Mouse (Mus musculus) CH12.LX (cell line): ENCODE data around the gene Lmo1. TPM values are rescaled to one million over a fixed set of nuclear protein-coding genes. Genes with fewer than 3 reads are reported as not detected.
A peak's percentile ranks its signal among the peaks of the same experiment; 100 is the strongest.

ENCODE experiments used
- DNase-seq: peaks from one replicate; pipeline ENCODE4 v3.0.0-alpha.2; 2013; ENCODE audit errors: extremely low read depth
- H3K27ac ChIP-seq: 2 replicates; pipeline ENCODE4 v1.5.1; 2012; ENCODE audit warnings: low read depth, mild to moderate bottlenecking, control low read depth, moderate library complexity; ENCODE audit not compliant: insufficient read depth
- H3K27me3 ChIP-seq: replicated peaks from 2 replicates; pipeline ENCODE3; 2012; ENCODE audit warnings: inconsistent platforms
- H3K36me3 ChIP-seq, 2 experiments: replicated peaks in 1 of 2; 2 replicates each; pipeline versions ENCODE3 to v1.6.1; 2012; ENCODE audit warnings: inconsistent platforms in 1 of 2, low read length in 1 of 2, mild to moderate bottlenecking in 1 of 2, mixed read lengths in 1 of 2, moderate library complexity in 1 of 2; ENCODE audit not compliant: control insufficient read depth in 1 of 2, insufficient read depth in 1 of 2
- H3K4me1 ChIP-seq, 2 experiments: 2 replicates each; pipeline ENCODE4 v1.6.1; 2012; ENCODE audit warnings: inconsistent platforms in 1 of 2, moderate library complexity in 1 of 2; ENCODE audit not compliant: insufficient read depth in 2 of 2, control insufficient read depth in 1 of 2
- H3K4me2 ChIP-seq: 2 replicates; pipeline ENCODE4 v1.6.1; 2012; ENCODE audit warnings: low read depth, mild to moderate bottlenecking, control low read depth; ENCODE audit not compliant: poor library complexity, insufficient read depth, severe bottlenecking
- H3K4me3 ChIP-seq, 3 experiments: fragments of 150-350 bp in 1 of 3; sonication (generic) in 1 of 3; replicated peaks in 1 of 3; 2 replicates each; pipeline versions ENCODE3 to v1.5.1; 2011 to 2012; ENCODE audit warnings: low read depth in 2 of 3, low read length in 2 of 3, mild to moderate bottlenecking in 2 of 3, moderate library complexity in 2 of 3, control low read depth in 1 of 3, improper control_type of control experiment in 1 of 3, inconsistent platforms in 1 of 3, mixed read lengths in 1 of 3; ENCODE audit not compliant: poor library complexity in 1 of 3
- H3K79me2 ChIP-seq: replicated peaks from 2 replicates; pipeline ENCODE4 v1.6.1; 2012; ENCODE audit warnings: mild to moderate bottlenecking, moderate library complexity; ENCODE audit not compliant: control insufficient read depth, poor library complexity, insufficient read depth, severe bottlenecking; ENCODE audit errors: extremely low read depth
- H3K9ac ChIP-seq: 2 replicates; pipeline ENCODE4 v1.6.1; 2012; ENCODE audit warnings: low read depth, mild to moderate bottlenecking, control low read depth, moderate library complexity; ENCODE audit not compliant: insufficient read depth
- H3K9me3 ChIP-seq: replicated peaks from 2 replicates; pipeline ENCODE3; 2012; ENCODE audit warnings: low read length, inconsistent platforms, mixed read lengths
- BHLHE40 ChIP-seq: IDR thresholded peaks from 2 replicates; pipeline ENCODE4 v1.6.1; 2011; ENCODE audit warnings: mild to moderate bottlenecking, low read depth, low read length, improper control_type of control experiment
- CHD1 ChIP-seq: IDR thresholded peaks from 2 replicates; pipeline ENCODE4 v1.6.1; 2012; ENCODE audit warnings: low read depth, low read length, improper control_type of control experiment, inconsistent platforms
- CTCF ChIP-seq, 2 experiments: IDR thresholded peaks in 1 of 2; conservative IDR thresholded peaks in 1 of 2; 2 replicates each; pipeline ENCODE4 v1.5.1; 2011 to 2012; ENCODE audit warnings: low read depth in 2 of 2, low read length in 2 of 2, improper control_type of control experiment in 1 of 2, inconsistent platforms in 1 of 2, mild to moderate bottlenecking in 1 of 2, moderate library complexity in 1 of 2
- E2F4 ChIP-seq: IDR thresholded peaks from 2 replicates; pipeline ENCODE4 v1.6.1; 2011; ENCODE audit warnings: low read depth, low read length, improper control_type of control experiment; ENCODE audit not compliant: insufficient replicate concordance
- ELF1 ChIP-seq: IDR thresholded peaks from 2 replicates; pipeline ENCODE4 v1.6.1; 2014; ENCODE audit warnings: low read depth, mild to moderate bottlenecking, inconsistent platforms, low read length, improper control_type of control experiment
- EP300 ChIP-seq: IDR thresholded peaks from 2 replicates; pipeline ENCODE4 v1.6.1; 2011; ENCODE audit warnings: low read length, improper control_type of control experiment
- GABPA ChIP-seq: IDR thresholded peaks from 2 replicates; pipeline ENCODE4 v1.6.1; 2012; ENCODE audit warnings: low read depth, low read length, improper control_type of control experiment, inconsistent platforms; ENCODE audit not compliant: insufficient replicate concordance
- JUND ChIP-seq: conservative IDR thresholded peaks from 2 replicates; pipeline ENCODE4 v1.6.1; 2011; ENCODE audit warnings: low read depth, low read length, improper control_type of control experiment
- KAT2A ChIP-seq: IDR thresholded peaks from 2 replicates; pipeline ENCODE4 v1.6.1; 2012; ENCODE audit warnings: low read length, improper control_type of control experiment, inconsistent platforms; ENCODE audit not compliant: insufficient replicate concordance
- MAX ChIP-seq: IDR thresholded peaks from 2 replicates; pipeline ENCODE4 v1.6.1; 2011; ENCODE audit warnings: low read length, improper control_type of control experiment
- MEF2A ChIP-seq: IDR thresholded peaks from 2 replicates; pipeline ENCODE4 v1.6.1; 2014; ENCODE audit warnings: low read depth, mild to moderate bottlenecking, inconsistent platforms, low read length, improper control_type of control experiment, borderline replicate concordance
- NELFE ChIP-seq: IDR thresholded peaks from 2 replicates; pipeline ENCODE4 v1.6.1; 2011; ENCODE audit warnings: low read depth, low read length, improper control_type of control experiment
- PAX5 ChIP-seq: IDR thresholded peaks from 2 replicates; pipeline ENCODE4 v1.6.1; 2012; ENCODE audit warnings: low read length, inconsistent platforms, mixed read lengths
- POLR2A ChIP-seq: IDR thresholded peaks from 2 replicates; pipeline ENCODE4 v1.6.1; 2011; ENCODE audit warnings: low read depth, mild to moderate bottlenecking, improper control_type of control experiment, low read length
- POLR2AphosphoS2 ChIP-seq: IDR thresholded peaks from 2 replicates; pipeline ENCODE4 v1.6.1; 2011; ENCODE audit warnings: low read depth, low read length, improper control_type of control experiment
- RCOR1 ChIP-seq: conservative IDR thresholded peaks from 2 replicates; pipeline ENCODE4 v1.6.1; 2012; ENCODE audit warnings: low read depth, mild to moderate bottlenecking, inconsistent platforms, low read length, improper control_type of control experiment
- SIN3A ChIP-seq: IDR thresholded peaks from 2 replicates; pipeline ENCODE4 v1.6.1; 2012; ENCODE audit warnings: low read length, improper control_type of control experiment, inconsistent platforms
- TBP ChIP-seq: conservative IDR thresholded peaks from 2 replicates; pipeline ENCODE4 v1.6.1; 2011; ENCODE audit warnings: low read depth, low read length, improper control_type of control experiment
- UBTF ChIP-seq: IDR thresholded peaks from 2 replicates; pipeline ENCODE4 v1.6.1; 2012; ENCODE audit warnings: low read depth, mild to moderate bottlenecking, inconsistent platforms, low read length, improper control_type of control experiment, moderate library complexity
- USF1 ChIP-seq: IDR thresholded peaks from 2 replicates; pipeline ENCODE4 v1.6.1; 2014; ENCODE audit warnings: low read depth, mild to moderate bottlenecking, inconsistent platforms, low read length, improper control_type of control experiment
- ZMIZ1 ChIP-seq: IDR thresholded peaks from 2 replicates; pipeline ENCODE4 v1.6.1; 2012; ENCODE audit warnings: low read depth, mild to moderate bottlenecking, inconsistent platforms, low read length, improper control_type of control experiment
- dilution Hi-C: fragments of 300-500 bp; cut with MboI; formaldehyde crosslinking; loops from 2 replicates; pipeline ENCODE4 v1.14.3; 2020; ENCODE audit warnings: low sequenced_read_pairs; ENCODE audit not compliant: extremely low pct_unique_long_range_greater_than_20kb, extremely low pct_ligation_motif_present
- in situ Hi-C: fragments of 300-500 bp; cut with MboI; formaldehyde crosslinking; loops from 3 replicates; pipeline ENCODE4 v1.14.3; 2019; ENCODE audit warnings: low sequenced_read_pairs, low pct_ligation_motif_present, low pct_unique_long_range_greater_than_20kb, mixed read lengths
- polyA plus RNA-seq: library from polyadenylated mRNA; unstranded; fragments of >175 nt; gene quantifications from 2 replicates; pipeline ENCODE4 v1.2.1, GENCODE M21; 2012; ENCODE audit warnings: low read depth; ENCODE audit not compliant: insufficient read length
- total RNA-seq, 2 experiments: library from RNA; depleted of rRNA; stranded (reverse); fragments of 300-350 nt in 1 of 2; fragments of >200 nt in 1 of 2; gene quantifications; 2 replicates each; pipeline ENCODE4 v1.2.3; 2012 to 2014

The Lmo1 gene
- total and polyA plus RNA-seq, 3 experiments = 0.30 TPM; not detected in 2

- in situ Hi-C loops = no loop called here
- peak overlapping the region; percentile 36 for H3K4me2 ChIP-seq
- TF ChIP-seq PAX5 (no peak), SIN3A (no peak), KAT2A (no peak), GABPA (no peak), UBTF (no peak), USF1 (no peak), E2F4 (no peak), POLR2AphosphoS2 (no peak), ZMIZ1 (no peak), EP300 (no peak), CTCF (conservative IDR thresholded peaks at IDR 0.05 in 1 of 2, IDR thresholded peaks at IDR 0.05 in 1 of 2; ENCODE audit: low read depth in 2 of 2, low read length in 2 of 2) (no peak), MAX (no peak), CHD1 (no peak), MEF2A (no peak), ELF1 (no peak), TBP (no peak)
- no peaks in the 10 kb centered on the region for H3K36me3 ChIP-seq
- no peaks in the 10 kb centered on the region for H3K9me3 ChIP-seq
- H3K4me1 ChIP-seq = peaks cover 0 to 6% of the 10 kb centered on the region in 2 experiments; a peak in 1 of 4 replicates
- H3K27me3 ChIP-seq = peaks cover 60% of the 10 kb centered on the region
- dilution Hi-C loops = no loop called here
- no peaks in the 10 kb centered on the region for H3K79me2 ChIP-seq
- DNase-seq = no peak
- H3K27ac ChIP-seq = no peak overlapping the region
- H3K9ac ChIP-seq = no peak overlapping the region
- H3K4me3 ChIP-seq = no peak overlapping the region
Observed at GRCm38 (mm10) chr7:109209804-109210203, 34.8 kb upstream of the Lmo1 start.

DNA sequence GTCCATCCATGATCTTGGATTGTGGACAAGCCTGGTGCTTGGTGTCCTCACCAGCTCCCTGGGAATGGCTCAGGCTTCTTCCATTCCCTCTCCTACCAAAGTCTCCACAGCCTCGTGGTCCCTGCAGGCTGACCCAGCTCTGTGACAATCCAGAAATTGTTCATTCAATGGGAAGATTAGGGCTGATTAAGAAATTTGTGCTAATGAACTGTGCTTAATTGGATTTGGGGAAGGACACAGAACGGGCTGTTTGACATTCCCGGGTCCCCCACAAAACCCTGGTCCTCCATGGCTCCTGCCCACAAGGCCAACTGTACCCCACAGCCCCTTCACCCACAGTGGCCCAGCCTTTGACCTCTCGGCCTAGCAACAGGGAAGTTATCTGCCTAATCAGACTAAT, 32.8 kb upstream of the Lmo1 start:
- H3K4me1 ChIP-seq = peaks cover 0 to 6% of the 10 kb centered on the region in 2 experiments; a peak in 1 of 4 replicates
- no peak overlapping the region for H3K4me2 ChIP-seq
- dilution Hi-C loops (no loop called here), in situ Hi-C loops (no loop called here)
- no peak overlapping the region for H3K9ac ChIP-seq
- no peaks in the 10 kb centered on the region for H3K9me3 ChIP-seq
- H3K4me3 ChIP-seq = no peak overlapping the region
- H3K36me3 ChIP-seq = no peaks in the 10 kb centered on the region
- H3K27me3 ChIP-seq = peaks cover 60% of the 10 kb centered on the region
- H3K27ac ChIP-seq = no peak overlapping the region
- H3K79me2 ChIP-seq = no peaks in the 10 kb centered on the region
- no peak for DNase-seq
- TF ChIP-seq BHLHE40 (no peak), NELFE (no peak), RCOR1 (no peak), POLR2A (no peak), MEF2A (no peak), JUND (no peak)
